In genomic region chr14:51148006-51148405, GRCm38 (mm10) we compare ENCODE assay signal across 23 mouse cellular contexts. TPM values are rescaled to one million over a fixed set of nuclear protein-coding genes. Genes with fewer than 3 reads are reported as not detected.
"Had no signal": no experiment of that assay in that cellular context is flagged by ENCODE, and none has a peak within 500 bp of the region (broad histone marks: within the 10 kb centered on the region; RNA-seq: fewer than 3 reads in every experiment).

No protein-coding gene starts in this region.

- DNase-seq: kidney, adult 11 months; kidney, adult 9 months; kidney, postnatal 36 days; layer of hippocampus, adult 9-11 months; layer of hippocampus, postnatal 36 days; lung, embryonic 14.5 days; lung, postnatal 14 days; spleen, adult 18-20 months; thymus, adult 2 months; thymus, postnatal 36 days had no signal

- H3K4me2 ChIP-seq: hindbrain, embryonic 14.5 days; limb, embryonic 15.5 days; lung, embryonic 14.5 days; midbrain, embryonic 12.5 days had no signal

- H3K4me3 ChIP-seq: limb, embryonic 15.5 days; megakaryocyte, embryonic 14.5 days; midbrain, embryonic 12.5 days had no signal

- H3K9ac ChIP-seq: hindbrain, embryonic 14.5 days; limb, embryonic 15.5 days; lung, embryonic 14.5 days; midbrain, embryonic 12.5 days had no signal

- H3K27me3 ChIP-seq: limb, embryonic 15.5 days; midbrain, embryonic 12.5 days had no signal

- H3K4me1 ChIP-seq: limb, embryonic 15.5 days had no signal

- H3K27ac ChIP-seq: hindbrain, embryonic 14.5 days; kidney, postnatal 0 days; limb, embryonic 15.5 days; macrophage; midbrain, embryonic 12.5 days had no signal

- H3K36me3 ChIP-seq: limb, embryonic 15.5 days; midbrain, embryonic 12.5 days had no signal

- H3K9me3 ChIP-seq: limb, embryonic 15.5 days; megakaryocyte, embryonic 14.5 days; midbrain, embryonic 12.5 days had no signal

RNA-seq across cellular contexts. Expression of gene Rnase1, which starts 1.4 kb away (rescaled TPM):
- polyA plus RNA-seq: macrophage; midbrain, embryonic 12.5 days had no signal

RNA-seq across cellular contexts. Expression of gene Rnase2b, which starts 14.1 kb away (rescaled TPM):
- total RNA-seq: layer of hippocampus, postnatal 36 days; left cerebral cortex, adult 8-10 months; left cerebral cortex, postnatal 25 days; midbrain, postnatal 0 days had no signal
- polyA plus RNA-seq: hindbrain, embryonic 14.5 days; kidney, postnatal 0 days; limb, embryonic 11.5 days; limb, embryonic 15.5 days; lung, embryonic 14.5 days; macrophage; midbrain, embryonic 12.5 days; midbrain, postnatal 0 days; neural tube, embryonic 14.5 days; testis, adult 2 months; thymus, adult 2 months had no signal

RNA-seq across cellular contexts. Expression of gene Rnase6, which starts 24.3 kb away (rescaled TPM):
- polyA plus RNA-seq: neural tube, embryonic 14.5 days had no signal

RNA-seq across cellular contexts. Expression of gene Eddm3b, which starts 33.8 kb away (rescaled TPM):
- total RNA-seq: layer of hippocampus, adult 18-20 months; layer of hippocampus, postnatal 36 days; left cerebral cortex, adult 8-10 months; left cerebral cortex, postnatal 25 days; midbrain, postnatal 0 days had no signal
- polyA plus RNA-seq: hindbrain, embryonic 14.5 days; limb, embryonic 11.5 days; limb, embryonic 15.5 days; lung, embryonic 14.5 days; macrophage; midbrain, embryonic 12.5 days; neural tube, embryonic 14.5 days; testis, adult 2 months; thymus, adult 2 months had no signal

RNA-seq across cellular contexts. Expression of gene Ang2, which starts 50.9 kb away (rescaled TPM):
- total RNA-seq: layer of hippocampus, adult 18-20 months; layer of hippocampus, postnatal 36 days; left cerebral cortex, postnatal 25 days; midbrain, postnatal 0 days had no signal
- polyA plus RNA-seq: hindbrain, embryonic 14.5 days; kidney, postnatal 0 days; limb, embryonic 11.5 days; limb, embryonic 15.5 days; lung, embryonic 14.5 days; macrophage; midbrain, embryonic 12.5 days; midbrain, postnatal 0 days; neural tube, embryonic 14.5 days; testis, adult 2 months had no signal
